Mouse (Mus musculus) CD4-positive, CD25-positive, alpha-beta regulatory T cell, adult 9 weeks (primary cell): ENCODE measurements around the gene Slc9a4. TPM values are rescaled to one million over a fixed set of nuclear protein-coding genes. Genes with fewer than 3 reads are reported as not detected.

ENCODE experiments used
- polyA plus RNA-seq: library from polyadenylated mRNA; unstranded; fragments of 100-300 nt; shearing (Covaris generic); gene quantifications from one replicate; pipeline ENCODE4 v1.2.1, GENCODE M21; 2017

Gene Slc9a4
- not detected for polyA plus RNA-seq

DNA sequence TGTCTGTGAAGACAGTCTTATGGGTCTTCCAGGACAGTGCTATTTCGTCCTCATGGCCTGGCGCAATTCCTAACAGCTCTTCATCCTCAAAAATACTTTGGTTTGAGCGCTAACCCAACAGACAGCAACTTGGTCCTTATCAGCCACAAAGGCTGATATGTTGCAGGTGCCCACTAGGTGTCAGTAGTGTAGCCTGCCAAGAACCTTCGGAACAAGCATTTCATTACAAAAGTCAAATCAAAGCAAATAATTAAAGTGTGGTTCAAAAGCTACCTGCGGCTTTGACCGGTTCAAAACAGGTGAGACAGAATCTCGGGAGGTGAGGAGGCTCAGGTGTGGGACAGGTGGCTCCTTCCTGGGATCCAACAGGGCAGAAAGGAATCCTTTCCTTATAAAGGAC lies at the start of gene Slc9a4:
Gene Slc9a4, plus strand, starts transcription at position 298 of the 400 bp plus-strand sequence.

Other genes with a start within 250 kb of the Slc9a4 start
- gene Il1rl1, start 150.5 kb upstream of the Slc9a4 start, polyA plus RNA-seq = 14.9 TPM
- gene Il18r1, start 114.5 kb upstream of the Slc9a4 start, polyA plus RNA-seq = 36.8 TPM
- gene Il18rap, start 64.7 kb upstream of the Slc9a4 start, polyA plus RNA-seq = 10.7 TPM
- not detected for gene Slc9a2, start 100.5 kb downstream of the Slc9a4 start, polyA plus RNA-seq
- 3.6 TPM for gene Mfsd9, start 210.6 kb downstream of the Slc9a4 start, polyA plus RNA-seq
- not detected for gene Tmem182, start 225.5 kb downstream of the Slc9a4 start, polyA plus RNA-seq